Mouse (Mus musculus) large intestine, adult 2 months (tissue): ENCODE data around the gene Gm4737. TPM values are rescaled to one million over a fixed set of nuclear protein-coding genes. Genes with fewer than 3 reads are reported as not detected.
"Not testable (repeated sequence)": the region's sequence is repeated elsewhere in the genome, so short reads cannot be mapped to it uniquely, and the experiment has no call there.

Experiments
- DNase-seq: peaks from one replicate; pipeline ENCODE4 v3.0.0-alpha.2; 2012; ENCODE audit warnings: low read depth, low spot score
- WGBS: fragments of 180-500 bp; shearing (Covaris S2); methylation state at CpG from one replicate; pipeline ENCODE4 v1.1.7; 2018; 5-methylcytosine and 5-hydroxymethylcytosine counted together
- polyA plus RNA-seq: library from polyadenylated mRNA; depleted of rRNA; stranded (reverse); fragments of >200 nt; gene quantifications from 2 replicates; pipeline ENCODE4 v1.2.3, GENCODE M21; 2012; rRNA removed

Gm4737 gene
- 33.5 and 48.4 TPM in 2 replicates for polyA plus RNA-seq

- 98% methylated on average over 12 of the region's 16 CpGs for WGBS
Measured at GRCm38 (mm10) chr16:46154832-46155231, at the start of gene Gm4737. Gene Gm4737 (minus strand): TSS chr16:46155077.

DNA sequence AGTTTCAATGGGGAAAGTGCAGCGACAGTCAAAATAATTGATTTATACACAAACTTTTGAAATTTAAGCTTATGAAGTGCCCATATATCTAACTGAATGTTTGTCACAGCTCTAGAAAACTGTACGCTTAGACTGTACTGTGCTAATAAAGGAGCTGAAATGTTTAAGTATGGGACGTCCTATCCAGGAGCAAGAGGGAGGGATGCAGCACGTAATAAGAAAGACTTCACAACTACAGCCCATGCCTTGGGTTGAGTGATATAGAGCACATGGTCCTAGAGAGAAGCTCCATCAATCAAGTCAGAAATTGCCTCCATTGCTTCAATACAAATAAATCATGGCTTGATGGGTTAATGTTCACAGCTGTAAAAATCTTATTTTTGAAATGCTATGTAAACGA, 40.9 kb upstream of the Gm4737 start:
- WGBS: 69% methylated on average over 5 of the region's 5 CpGs

More at GRCm38 (mm10) chr16:46154832-46155231, at the start of gene Gm4737:
- DNase-seq: not testable (repeated sequence)

GRCm38 (mm10) chr16:46183096-46183495, 28.2 kb upstream of the Gm4737 start:
- WGBS: 80% methylated on average over 5 of the region's 5 CpGs
- no peak for DNase-seq

More for the DNA sequence above, 40.9 kb upstream of the Gm4737 start:
- no peak for DNase-seq

DNA sequence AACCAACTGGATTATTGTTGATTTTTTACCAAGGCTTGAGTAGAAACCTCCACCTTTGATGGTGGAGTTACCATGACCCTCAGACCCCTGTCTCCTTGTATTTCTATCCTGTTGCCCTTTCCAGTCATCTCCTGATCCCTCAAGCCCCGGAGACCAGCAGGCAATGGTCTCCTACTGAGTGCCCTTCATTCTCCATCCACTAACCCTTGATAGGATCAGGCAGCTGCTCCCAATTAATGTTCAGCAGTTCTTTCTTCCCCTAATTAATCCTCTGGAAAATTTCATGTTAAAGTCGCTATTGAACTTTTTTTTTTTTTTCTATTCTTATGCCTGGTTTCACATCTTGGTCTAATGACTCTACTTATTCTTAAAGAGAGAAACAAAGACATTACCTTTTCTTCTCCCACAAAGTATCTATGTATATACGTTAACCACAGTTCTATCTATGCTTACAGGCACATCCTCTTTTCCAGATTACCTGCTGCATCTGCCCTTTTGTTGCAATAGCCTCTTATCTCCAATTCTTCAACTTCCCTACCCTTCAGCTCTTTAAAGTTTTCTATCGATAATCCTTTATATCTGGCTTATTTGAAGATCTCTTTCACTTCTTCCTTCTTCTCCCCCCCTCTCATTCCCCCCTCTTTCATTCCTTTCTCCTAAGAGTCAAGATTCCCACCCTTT, 23.4 kb upstream of the Gm4737 start:
- 77% methylated on average over 4 of the region's 4 CpGs for WGBS
- no peak for DNase-seq

- no peak for DNase-seq
Measured at GRCm38 (mm10) chr16:46173039-46173438, 18.2 kb upstream of the Gm4737 start.

DNA sequence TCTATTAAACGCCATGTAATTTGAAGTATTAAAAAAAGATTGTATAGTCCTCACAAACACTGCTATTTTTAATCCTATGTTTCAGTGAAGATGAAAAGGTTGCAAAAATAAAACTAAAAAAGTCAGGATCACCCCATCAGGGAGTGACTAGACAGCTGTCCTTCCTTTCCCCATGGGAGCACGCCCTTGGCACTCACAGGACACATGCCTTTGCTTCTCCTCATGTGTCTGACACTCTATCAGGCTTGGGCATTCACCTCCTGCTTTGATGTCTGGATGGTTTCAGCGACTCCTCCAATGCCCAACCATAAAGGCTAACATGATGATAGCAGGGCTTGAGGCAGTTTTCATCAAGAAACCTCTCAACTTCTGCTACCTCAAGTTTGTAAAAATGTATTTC, 12.1 kb upstream of the Gm4737 start:
- 64% methylated on average over 3 of the region's 3 CpGs for WGBS
- no peak for DNase-seq

- 42% methylated on average over 4 of the region's 4 CpGs for WGBS
- DNase-seq: no peak
Measured at GRCm38 (mm10) chr16:46165305-46165704, 10.4 kb upstream of the Gm4737 start.

- no peak for DNase-seq
Measured at GRCm38 (mm10) chr16:46151141-46151540, 3.7 kb downstream of the Gm4737 start.

- DNase-seq: no peak
- 49% methylated on average over 3 of the region's 3 CpGs for WGBS
Measured at GRCm38 (mm10) chr16:46148661-46149341, 6.1 kb downstream of the Gm4737 start.

DNA sequence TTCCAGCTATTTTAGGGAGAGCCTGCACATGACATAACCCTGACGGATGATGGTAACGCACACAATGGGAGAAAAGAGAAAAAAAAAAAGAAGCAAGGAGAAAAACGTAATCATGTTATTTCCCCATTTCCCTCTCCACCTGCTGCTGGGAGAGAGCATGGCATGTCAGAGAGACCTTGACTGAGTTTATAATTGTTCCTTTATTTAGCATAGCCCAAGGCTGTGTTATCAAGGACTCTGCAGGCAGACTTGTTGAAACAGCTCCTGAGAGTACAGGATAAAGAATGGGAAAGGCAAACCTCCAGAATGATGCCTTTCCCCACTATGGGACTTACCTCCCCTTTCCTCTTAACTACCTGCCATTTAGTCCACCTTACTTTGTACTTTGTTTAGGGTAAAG, 7.9 kb downstream of the Gm4737 start:
- WGBS: 69% methylated on average over 3 of the region's 3 CpGs
- DNase-seq: no peak

- no peak for DNase-seq
Measured at GRCm38 (mm10) chr16:46122238-46122637, 32.6 kb downstream of the Gm4737 start.

DNA sequence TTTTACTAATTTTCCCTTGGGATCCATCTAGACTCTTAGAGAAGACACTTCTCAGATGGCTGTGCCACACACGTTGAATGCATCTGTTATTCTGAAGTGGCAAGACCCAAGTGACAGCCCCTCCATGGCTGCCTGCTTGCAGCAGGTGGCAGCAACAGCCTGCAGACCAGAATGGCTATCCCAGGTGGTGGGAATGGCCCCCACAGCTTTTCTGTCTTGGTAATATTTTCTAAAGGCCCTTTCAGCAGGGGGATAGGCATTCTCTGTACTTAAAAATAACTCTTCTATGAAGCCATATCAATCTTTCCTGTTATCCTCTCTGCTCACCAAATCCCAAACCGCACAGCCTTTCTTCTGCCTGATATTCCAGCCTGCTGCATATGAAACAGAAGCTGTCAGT, 33.5 kb downstream of the Gm4737 start:
- 37% methylated on average over 2 of the region's 2 CpGs for WGBS
- no peak for DNase-seq

GRCm38 (mm10) chr16:46120607-46121006, 34.3 kb downstream of the Gm4737 start:
- WGBS: 39% methylated on average over 3 of the region's 3 CpGs
- no peak for DNase-seq

DNA sequence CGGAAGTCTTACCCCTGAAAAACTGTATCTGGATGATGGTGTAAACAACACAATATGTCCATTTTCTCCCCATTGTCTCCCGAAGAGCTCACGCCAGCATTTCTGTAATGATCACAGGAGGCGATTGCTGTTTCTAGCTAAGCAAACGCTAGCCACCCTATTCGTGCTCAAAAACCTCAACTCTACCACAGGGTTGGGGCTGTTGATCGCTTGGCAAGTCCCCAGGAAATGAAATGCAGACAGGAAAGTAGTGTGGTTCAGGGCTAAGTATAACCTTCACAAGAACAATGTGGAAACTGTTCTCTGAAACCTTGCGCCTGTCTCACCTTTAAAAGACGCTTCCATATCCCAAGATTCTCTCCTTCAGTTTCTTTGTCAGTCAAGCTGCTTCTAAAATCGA, 34.9 kb downstream of the Gm4737 start, which contains the start of gene Cd96:
Cd96 (minus strand) TSS at position 232 of the 400 bp plus-strand sequence.
- 58% methylated on average over 10 of the region's 10 CpGs for WGBS
- DNase-seq: no peak

DNA sequence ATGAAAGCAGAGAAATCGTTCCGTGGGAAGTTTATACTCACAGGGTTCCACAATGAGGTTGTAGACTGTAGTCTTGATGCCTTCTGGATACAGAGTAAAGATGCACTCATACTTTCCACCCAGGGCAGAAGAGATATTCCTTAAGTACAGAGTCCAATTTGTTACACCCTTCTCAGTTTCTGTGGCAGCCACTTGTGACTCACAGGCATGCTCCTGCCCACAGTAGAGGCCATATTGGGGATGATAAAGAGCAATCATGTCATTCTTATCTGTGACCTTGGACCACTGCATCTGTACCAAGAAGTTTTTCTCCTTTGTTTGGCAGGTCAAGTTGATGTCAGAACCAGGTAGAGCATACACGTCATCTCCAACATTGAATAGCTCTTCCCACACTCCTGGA, 37.2 kb downstream of the Gm4737 start:
- DNase-seq: no peak
- 83% methylated on average over 3 of the region's 3 CpGs for WGBS

GRCm38 (mm10) chr16:46114727-46115126, 40.1 kb downstream of the Gm4737 start:
- DNase-seq: no peak
- 59% methylated on average over 2 of the region's 2 CpGs for WGBS

GRCm38 (mm10) chr16:46109536-46109935, 45.3 kb downstream of the Gm4737 start:
- 72% methylated on average over 8 of the region's 8 CpGs for WGBS
- DNase-seq: no peak

DNA sequence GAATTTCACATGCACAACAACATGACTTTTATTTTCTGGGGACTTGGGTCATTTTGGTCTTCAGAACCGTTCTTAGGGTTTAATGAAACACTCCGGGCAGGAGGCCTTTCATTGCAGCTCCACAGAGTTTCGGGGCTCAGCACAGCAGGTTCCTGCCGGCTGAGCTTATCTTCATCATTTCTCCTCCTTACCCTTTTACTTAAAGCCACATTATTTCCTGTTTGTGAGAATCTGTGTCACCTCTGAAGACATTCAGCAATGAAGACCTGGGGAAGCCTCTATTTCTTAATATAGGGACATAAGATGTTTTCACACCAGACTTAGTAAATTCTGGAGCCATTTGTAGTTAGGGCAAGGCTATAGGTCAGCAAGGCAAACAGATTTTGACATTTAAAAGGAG, 47.4 kb downstream of the Gm4737 start:
- no peak for DNase-seq
- WGBS: 74% methylated on average over 4 of the region's 4 CpGs

DNA sequence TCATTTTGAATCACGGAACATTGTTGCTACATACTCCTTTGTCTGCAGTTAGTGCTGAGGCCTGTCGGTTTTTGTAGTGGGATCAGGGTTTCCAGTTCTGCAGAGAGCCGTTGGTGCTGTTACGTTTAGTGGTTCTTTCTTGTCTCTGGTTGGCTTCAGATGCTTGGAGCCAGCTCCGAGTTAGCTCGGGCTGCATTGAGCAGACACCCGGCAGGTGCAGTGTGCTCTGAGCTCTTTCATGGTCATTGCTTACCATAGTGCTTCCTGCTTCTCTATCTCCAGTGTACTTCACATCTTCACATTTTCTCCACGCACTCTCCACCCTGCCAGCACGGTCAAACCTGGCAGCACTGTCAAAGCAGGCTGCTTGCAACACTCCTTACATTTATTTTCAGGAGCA, 50.4 kb downstream of the Gm4737 start:
- WGBS: 71% methylated on average over 9 of the region's 9 CpGs
- no peak for DNase-seq
